Mouse (Mus musculus) ES-E14 (cell line): ENCODE results near the gene Mri1. TPM values are rescaled to one million over a fixed set of nuclear protein-coding genes. Genes with fewer than 3 reads are reported as not detected.
A peak's percentile ranks its signal among the peaks of the same experiment; 100 is the strongest.

Source experiments
- DNase-seq: peaks from one replicate; pipeline ENCODE4 v3.0.0-alpha.2; 2013; ENCODE audit warnings: low read depth, low spot score
- H3K27ac ChIP-seq: 2 replicates; pipeline ENCODE4 v1.5.1; 2012; ENCODE audit warnings: low read depth, mild to moderate bottlenecking, low read length, moderate library complexity, mixed read lengths; ENCODE audit not compliant: poor library complexity, insufficient read depth, severe bottlenecking
- H3K36me3 ChIP-seq: 2 replicates; pipeline ENCODE4 v1.6.1; 2012; ENCODE audit warnings: mild to moderate bottlenecking, low read length, moderate library complexity, mixed read lengths; ENCODE audit not compliant: control insufficient read depth, poor library complexity, insufficient read depth, severe bottlenecking
- H3K4me1 ChIP-seq, 2 experiments: fragments of 150-350 bp in 1 of 2; sonication (generic) in 1 of 2; 2 replicates each; pipeline ENCODE4 v1.6.1; 2012; ENCODE audit warnings: low read length in 2 of 2, mild to moderate bottlenecking in 1 of 2, mixed read lengths in 1 of 2; ENCODE audit not compliant: control insufficient read depth in 2 of 2, insufficient read depth in 2 of 2, poor library complexity in 1 of 2
- H3K4me3 ChIP-seq, 2 experiments: fragments of 150-350 bp in 1 of 2; sonication (generic) in 1 of 2; 2 replicates each; pipeline ENCODE4 v1.5.1; 2012; ENCODE audit warnings: low read length in 2 of 2, low read depth in 1 of 2, mild to moderate bottlenecking in 1 of 2, mixed read lengths in 1 of 2; ENCODE audit not compliant: insufficient read depth in 1 of 2, poor library complexity in 1 of 2, severe bottlenecking in 1 of 2
- H3K9ac ChIP-seq: 2 replicates; pipeline ENCODE4 v1.6.1; 2012; ENCODE audit warnings: low read depth, mild to moderate bottlenecking, low read length, mixed read lengths; ENCODE audit not compliant: poor library complexity, insufficient read depth, severe bottlenecking
- H3K9me3 ChIP-seq: fragments of 150-350 bp; sonication (generic); 2 replicates; pipeline ENCODE4 v1.6.1; 2012; ENCODE audit warnings: low read depth, mild to moderate bottlenecking, low read length; ENCODE audit not compliant: control insufficient read depth, insufficient read depth
- CHD2 ChIP-seq: IDR thresholded peaks from 2 replicates; pipeline ENCODE4 v1.6.1; 2014; ENCODE audit warnings: mild to moderate bottlenecking, low read depth, low read length, inconsistent platforms
- HCFC1 ChIP-seq: IDR thresholded peaks from 2 replicates; pipeline ENCODE4 v1.6.1; 2012; ENCODE audit warnings: low read length, inconsistent platforms, borderline replicate concordance; ENCODE audit not compliant: insufficient read depth
- MAFK ChIP-seq: IDR thresholded peaks from 2 replicates; pipeline ENCODE4 v1.6.1; 2014; ENCODE audit warnings: mild to moderate bottlenecking, low read depth, low read length, inconsistent platforms; ENCODE audit not compliant: insufficient read depth
- ZC3H11A ChIP-seq: IDR thresholded peaks from 2 replicates; pipeline ENCODE4 v1.6.1; 2012; ENCODE audit warnings: low read depth, mild to moderate bottlenecking, inconsistent platforms, low read length, borderline replicate concordance
- ZNF384 ChIP-seq: IDR thresholded peaks from 2 replicates; pipeline ENCODE4 v1.6.1; 2012; ENCODE audit warnings: low read depth, low read length, inconsistent platforms
- in situ Hi-C, 2 experiments: fragments of 600-800 bp; cut with MboI; formaldehyde crosslinking; loops; one replicate each; pipeline ENCODE4 v1.15.1; 2025; ENCODE audit warnings: low sequenced_read_pairs in 2 of 2, inconsistent platforms in 1 of 2; ENCODE audit not compliant: unreplicated experiment in 2 of 2
- total RNA-seq: library from RNA; depleted of rRNA; stranded (reverse); fragments of 300-350 nt; gene quantifications from 2 replicates; pipeline ENCODE4 v1.2.3, GENCODE M21; 2012

Gene Mri1
- total RNA-seq, 1 experiment: 32.7 TPM

GRCm38 (mm10) chr8:84211881-84212563 lies 45.1 kb downstream of the Mri1 start:
- no peak overlapping the region for H3K27ac ChIP-seq
- in situ Hi-C loops: no loop called here

GRCm38 (mm10) chr8:84211202-84211601 lies 45.9 kb downstream of the Mri1 start:
- H3K27ac ChIP-seq: no peak overlapping the region; the same call in 1 of the 2 replicates

More at GRCm38 (mm10) chr8:84211881-84212563, 45.1 kb downstream of the Mri1 start:
- Histone ChIP-seq H3K9ac (no peak overlapping the region), H3K4me3 (no peak overlapping the region), H3K4me1 (peaks cover 0 to 12% of the 10 kb centered on the region in 2 experiments; a peak in 2 of 4 replicates), H3K9me3 (no peaks in the 10 kb centered on the region), H3K36me3 (peaks cover 43% of the 10 kb centered on the region)
- DNase-seq: no peak
- no peak for TF ChIP-seq ZNF384
- TF ChIP-seq MAFK: no peak
- no peak for TF ChIP-seq ZC3H11A
- TF ChIP-seq CHD2: no peak
- TF ChIP-seq HCFC1: no peak

GRCm38 (mm10) chr8:84210167-84210791 lies 46.8 kb downstream of the Mri1 start:
- H3K9me3 ChIP-seq: no peaks in the 10 kb centered on the region
- TF ChIP-seq CHD2 (no peak), HCFC1 (no peak), ZNF384 (no peak), MAFK (no peak), ZC3H11A (no peak; the same call in 1 of the 2 replicates)
- no peak for DNase-seq
- in situ Hi-C loops: no loop called here
- H3K36me3 ChIP-seq: peaks cover 30% of the 10 kb centered on the region
- H3K4me3 ChIP-seq: peak overlapping the region; percentile 22 to 47
- H3K4me1 ChIP-seq: peaks cover 0 to 12% of the 10 kb centered on the region in 2 experiments; a peak in 2 of 4 replicates
- peak overlapping the region; percentile 54 for H3K9ac ChIP-seq
- no peak overlapping the region for H3K27ac ChIP-seq

More at GRCm38 (mm10) chr8:84211202-84211601, 45.9 kb downstream of the Mri1 start:
- H3K36me3 ChIP-seq: peaks cover 38% of the 10 kb centered on the region
- no peak overlapping the region for H3K9ac ChIP-seq
- no peak for TF ChIP-seq ZNF384
- no peak for TF ChIP-seq ZC3H11A
- TF ChIP-seq HCFC1: no peak
- TF ChIP-seq MAFK: no peak
- TF ChIP-seq CHD2: no peak
- in situ Hi-C loops: no loop called here
- no peaks in the 10 kb centered on the region for H3K9me3 ChIP-seq
- H3K4me1 ChIP-seq: peaks cover 0 to 12% of the 10 kb centered on the region in 2 experiments; a peak in 2 of 4 replicates
- DNase-seq: no peak
- no peak overlapping the region for H3K4me3 ChIP-seq

- no peak for DNase-seq
- no peak overlapping the region for H3K4me3 ChIP-seq
- in situ Hi-C loops: no loop called here
- H3K27ac ChIP-seq: no peak overlapping the region
- no peaks in the 10 kb centered on the region for H3K9me3 ChIP-seq
- no peak for TF ChIP-seq ZC3H11A
- no peak for TF ChIP-seq CHD2
- TF ChIP-seq HCFC1: no peak
- no peak for TF ChIP-seq ZNF384
- no peak for TF ChIP-seq MAFK
- no peak overlapping the region for H3K9ac ChIP-seq
- H3K36me3 ChIP-seq: peaks cover 28% of the 10 kb centered on the region
- H3K4me1 ChIP-seq: peaks cover 0 to 12% of the 10 kb centered on the region in 2 experiments; a peak in 2 of 4 replicates
These were observed 48.4 kb downstream of the Mri1 start for GRCm38 (mm10) chr8:84208381-84209380.
